Mouse (Mus musculus) hematopoietic stem cell, adult 5-6 weeks (primary cell): ENCODE measurements around the gene Sapcd1. TPM values are rescaled to one million over a fixed set of nuclear protein-coding genes. Genes with fewer than 3 reads are reported as not detected.

Experiments
- total RNA-seq: library from RNA; stranded (forward); fragments of 172-1452, 232-1000 nt; gene quantifications from 2 replicates; pipeline ENCODE4 v1.2.3, GENCODE M21; 2017

Gene Sapcd1
- total RNA-seq, 1 experiment from 2014 or later: not detected

Other genes with a start within 250 kb of the Sapcd1 start
- gene Cyp21a1, start 223.5 kb downstream of the Sapcd1 start, total RNA-seq: not detected in 2 replicates
- 26.7 and 35.4 TPM in 2 replicates for gene Stk19, start 191.1 kb downstream of the Sapcd1 start, total RNA-seq
- 16.4 and 18.6 TPM in 2 replicates for gene Dxo, start 191.0 kb downstream of the Sapcd1 start, total RNA-seq
- gene Skiv2l, start 177.8 kb downstream of the Sapcd1 start, total RNA-seq: 44.0 and 55.5 TPM in 2 replicates
- 40.6 and 41.3 TPM in 2 replicates for gene Nelfe, start 177.6 kb downstream of the Sapcd1 start, total RNA-seq
- gene Cfb, start 165.5 kb downstream of the Sapcd1 start, total RNA-seq: not detected in 2 replicates
- gene Zbtb12, start 148.5 kb downstream of the Sapcd1 start, total RNA-seq: 11.3 and 15.1 TPM in 2 replicates
- not detected in 2 replicates for gene Gm20547, start 146.0 kb downstream of the Sapcd1 start, total RNA-seq
- gene C2, start 129.8 kb downstream of the Sapcd1 start, total RNA-seq: 3.3 TPM in 1 of 2 replicates, not detected in the other
- 106 and 109 TPM in 2 replicates for gene Ehmt2, start 129.5 kb downstream of the Sapcd1 start, total RNA-seq
- 0.19 TPM in 1 of 2 replicates, not detected in the other for gene Slc44a4, start 113.5 kb downstream of the Sapcd1 start, total RNA-seq
- 6.9 and 12.1 TPM in 2 replicates for gene Neu1, start 96.8 kb downstream of the Sapcd1 start, total RNA-seq
- 18.4 and 24.7 TPM in 2 replicates for gene Hspa1b, start 68.8 kb downstream of the Sapcd1 start, total RNA-seq
- 1.1 TPM in 1 of 2 replicates, not detected in the other for gene Gm20481, start 58.1 kb downstream of the Sapcd1 start, total RNA-seq
- 16.3 and 22.9 TPM in 2 replicates for gene Hspa1a, start 55.9 kb downstream of the Sapcd1 start, total RNA-seq
- 0.05 TPM in 1 of 2 replicates, not detected in the other for gene Hspa1l, start 55.3 kb downstream of the Sapcd1 start, total RNA-seq
- gene Lsm2, start 46.2 kb downstream of the Sapcd1 start, total RNA-seq: 28.5 and 39.0 TPM in 2 replicates
- 228 and 415 TPM in 2 replicates for gene Vars, start 27.0 kb downstream of the Sapcd1 start, total RNA-seq
- 0.38 and 0.45 TPM in 2 replicates for gene Vwa7, start 11.4 kb downstream of the Sapcd1 start, total RNA-seq
- 3.7 and 7.9 TPM in 2 replicates for gene Msh5, start 18.7 kb upstream of the Sapcd1 start, total RNA-seq
- 294 and 299 TPM in 2 replicates for gene Clic1, start 21.9 kb upstream of the Sapcd1 start, total RNA-seq
- 27.4 and 32.3 TPM in 2 replicates for gene Ddah2, start 31.0 kb upstream of the Sapcd1 start, total RNA-seq
- gene Ly6g6c, start 37.4 kb upstream of the Sapcd1 start, total RNA-seq: not detected in 2 replicates
- not detected in 2 replicates for gene Mpig6b, start 38.2 kb upstream of the Sapcd1 start, total RNA-seq
- not detected in 2 replicates for gene Ly6g6e, start 48.9 kb upstream of the Sapcd1 start, total RNA-seq
- gene Ly6g6d, start 50.0 kb upstream of the Sapcd1 start, total RNA-seq: not detected in 2 replicates
- gene Ly6g6f, start 57.6 kb upstream of the Sapcd1 start, total RNA-seq: not detected in 2 replicates
- 25.9 and 30.0 TPM in 2 replicates for gene Abhd16a, start 61.2 kb upstream of the Sapcd1 start, total RNA-seq
- gene Ly6g5c, start 80.3 kb upstream of the Sapcd1 start, total RNA-seq: not detected in 2 replicates
- gene Ly6g5b, start 87.4 kb upstream of the Sapcd1 start, total RNA-seq: 1.6 TPM in 1 of 2 replicates, not detected in the other
- gene Gpank1, start 93.4 kb upstream of the Sapcd1 start, total RNA-seq: 31.2 and 35.1 TPM in 2 replicates
- gene Csnk2b, start 94.0 kb upstream of the Sapcd1 start, total RNA-seq: 250 and 330 TPM in 2 replicates
- gene D17H6S53E, start 98.4 kb upstream of the Sapcd1 start, total RNA-seq: 6.1 and 6.3 TPM in 2 replicates
- 0.38 TPM in 1 of 2 replicates, not detected in the other for gene Apom, start 104.0 kb upstream of the Sapcd1 start, total RNA-seq
- gene Bag6, start 107.2 kb upstream of the Sapcd1 start, total RNA-seq: 109 and 121 TPM in 2 replicates
- gene Prrc2a, start 136.9 kb upstream of the Sapcd1 start, total RNA-seq: 61.3 and 65.9 TPM in 2 replicates
- gene Aif1, start 148.1 kb upstream of the Sapcd1 start, total RNA-seq: 1.8 TPM in 1 of 2 replicates, not detected in the other
- 85.1 and 145 TPM in 2 replicates for gene Lst1, start 160.4 kb upstream of the Sapcd1 start, total RNA-seq
- gene Ltb, start 166.4 kb upstream of the Sapcd1 start, total RNA-seq: 31.4 and 64.0 TPM in 2 replicates
- 22.3 and 44.4 TPM in 2 replicates for gene Tnf, start 174.0 kb upstream of the Sapcd1 start, total RNA-seq
- not detected in 2 replicates for gene Lta, start 177.3 kb upstream of the Sapcd1 start, total RNA-seq
- 3.1 TPM in 1 of 2 replicates, not detected in the other for gene Gm16181, start 192.8 kb upstream of the Sapcd1 start, total RNA-seq
- 3.8 and 5.2 TPM in 2 replicates for gene Atp6v1g2, start 205.6 kb upstream of the Sapcd1 start, total RNA-seq
- 4.3 and 15.9 TPM in 2 replicates for gene Nfkbil1, start 207.8 kb upstream of the Sapcd1 start, total RNA-seq
- gene Ddx39b, start 213.7 kb upstream of the Sapcd1 start, total RNA-seq: 207 and 226 TPM in 2 replicates
- gene H2-D1, start 234.7 kb upstream of the Sapcd1 start, total RNA-seq: 627 and 791 TPM in 2 replicates